In genomic region chr15:79808114-79808513, GRCm38 (mm10) we compare ENCODE assay signal across 9 mouse cellular contexts. TPM values are rescaled to one million over a fixed set of nuclear protein-coding genes. Genes with fewer than 3 reads are reported as not detected.
DNase-seq lines count a peak whose midpoint lies in the region; TF ChIP-seq lines count a peak whose summit lies in the region.
"Had no signal": no experiment of that assay in that cellular context is flagged by ENCODE, and none has a peak within 500 bp of the region (broad histone marks: within the 10 kb centered on the region; RNA-seq: fewer than 3 reads in every experiment).

No protein-coding gene starts in this region.

- H3K4me3 ChIP-seq in lung, adult 2 months (replicated peaks; ENCODE audit: extremely low read depth, low read depth, low read length), result no peak overlapping the region

- DNase-seq in embryo, embryonic 10 days (ENCODE audit: low spot score), result peak; percentile 77
- no peak for DNase-seq in embryo, embryonic 9.5 days (ENCODE audit: extremely low spot score)
- DNase-seq in lung, adult 2 months, result no peak
- DNase-seq in lung, postnatal 25 days (ENCODE audit: low spot score), result no peak
- peak; percentile 83 for DNase-seq in R1 (ENCODE audit: low read depth, low spot score)
- peak; percentile 56 for DNase-seq in forelimb bud, embryonic 11.5 days (ENCODE audit: low read depth, low spot score)
- peak; percentile 55 for DNase-seq in retina, postnatal 7 days (ENCODE audit: low read depth, low spot score)
- no peak for DNase-seq in urinary bladder, postnatal 36 days (ENCODE audit: low spot score in 2 of 2)

- 24% methylated on average over 5 of the region's 5 CpGs for WGBS in lung, adult 2 months

- TF ChIP-seq POLR2A in lung, adult 2 months (IDR thresholded peaks at IDR 0.05; ENCODE audit: borderline replicate concordance, extremely low read depth, low read depth, low read length), result no peak

- TF ChIP-seq CTCF in lung, adult 2 months (IDR thresholded peaks at IDR 0.05; ENCODE audit: insufficient read depth, low read length), result peak; percentile 78

- H3K4me1 ChIP-seq in lung, adult 2 months (ENCODE audit: control insufficient read depth, insufficient read depth, low read length), result no peaks in the 10 kb centered on the region; the same call in 1 of the 2 replicates

RNA-seq across cellular contexts. Expression of gene Nptxr, which starts 3.5 kb away (rescaled TPM):
- 3.1 and 3.7 TPM in 2 replicates for polyA plus RNA-seq in lung, adult 2 months (2012; rRNA removed)

RNA-seq across cellular contexts. Expression of gene Npcd, which starts 25.9 kb away (rescaled TPM):
- polyA plus RNA-seq in lung, adult 2 months (2012; rRNA removed), result 0.50 and 1.4 TPM in 2 replicates
- polyA plus RNA-seq: heart, embryonic 14.5 days had no signal

RNA-seq across cellular contexts. Expression of gene Cbx6, which starts 26.4 kb away (rescaled TPM):
- 87.3 and 94.1 TPM in 2 replicates for polyA plus RNA-seq in lung, adult 2 months (2012; rRNA removed)

RNA-seq across cellular contexts. Expression of gene Dnal4, which starts 30.5 kb away (rescaled TPM):
- polyA plus RNA-seq in lung, adult 2 months (2012; rRNA removed), result 51.1 and 51.2 TPM in 2 replicates

Comparison
In these comparisons a context has a peak if more than half of its experiments do, and no peak if none do; other contexts are left out.
1. DNase-seq: peak in embryo, embryonic 10 days (single experiment), R1 (single experiment), forelimb bud, embryonic 11.5 days (single experiment) and retina, postnatal 7 days (single experiment); none in embryo, embryonic 9.5 days (single experiment), lung, adult 2 months (single experiment), lung, postnatal 25 days (single experiment) and urinary bladder, postnatal 36 days (0 of 2).